Mouse (Mus musculus): ENCODE data around the gene Entpd1. TPM values are rescaled to one million over a fixed set of nuclear protein-coding genes. Genes with fewer than 3 reads are reported as not detected.

The Entpd1 gene
- polyA plus RNA-seq (2014; fragmentation: Nextera tagmentation; extraction: Ambion mirVana), result 3.7 and 3.9 TPM in 2 replicates

DNA sequence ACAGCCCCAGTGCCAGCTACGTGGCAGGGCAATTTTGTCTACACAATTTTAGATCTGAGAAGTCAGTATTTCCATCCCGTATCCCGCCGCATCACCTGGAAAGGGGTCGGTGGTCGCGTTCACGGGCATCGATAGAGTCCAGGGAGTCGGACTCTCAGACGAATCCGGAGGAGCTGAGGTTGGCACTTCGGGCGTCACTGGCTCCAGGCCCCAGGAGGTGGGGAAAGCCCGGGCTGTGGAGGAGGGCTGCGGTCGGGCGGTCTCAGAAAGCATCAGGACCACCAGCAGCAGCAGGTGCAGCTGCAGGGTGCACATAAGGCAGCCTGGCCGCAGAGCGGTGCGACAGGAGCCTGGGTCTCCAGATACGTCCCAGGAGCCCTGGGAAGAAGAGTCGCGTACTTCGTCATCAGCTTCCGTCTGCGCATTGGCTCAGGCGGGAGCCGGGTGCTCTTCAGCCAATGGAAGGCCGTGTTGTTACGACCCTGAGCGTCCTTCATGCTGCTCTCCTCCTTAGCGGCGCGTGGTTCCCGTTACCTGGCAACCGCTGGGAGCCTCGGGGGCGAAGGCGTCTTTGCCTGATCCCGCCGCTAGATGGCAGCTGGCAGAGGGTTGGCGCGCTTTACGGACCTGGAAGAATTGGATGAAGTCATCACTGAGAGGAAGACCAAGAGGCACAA is at the start of gene Entpd1, which contains the start of gene Tctn3:
Entpd1 (plus strand) TSS at position 537 of the 677 bp plus-strand sequence.
Tctn3 (minus strand) TSS at position 404 of the 677 bp plus-strand sequence.
- H3K27ac ChIP-seq (replicated peaks; ENCODE audit: low read depth, low read length), result no peak within 1 kb of the TSS
- peaks cover 2% of the 10 kb centered on the region; the same call in 1 of the 2 replicates for H3K36me3 ChIP-seq (ENCODE audit: control insufficient read depth, insufficient read depth, low read length)
- ATAC-seq (ENCODE audit: insufficient number of reproducible peaks, low FRiP score, low TSS enrichment, low read depth) (peak; percentile 100), DNase-seq (ENCODE audit: low spot score) (peak; percentile 99)
- peak within 1 kb of the TSS; percentile 71 for H3K4me2 ChIP-seq (ENCODE audit: low read depth, severe bottlenecking)
- no peaks in the 10 kb centered on the region for H3K4me1 ChIP-seq (ENCODE audit: control insufficient read depth, insufficient read depth, low read length)
- no peaks in the 10 kb centered on the region for H3K9me3 ChIP-seq (ENCODE audit: control insufficient read depth, low read length)
- under 1% methylated on average over 45 of the region's 45 CpGs for WGBS
- peak within 1 kb of the TSS; percentile 49; the same call in 1 of the 2 replicates for H3K9ac ChIP-seq (ENCODE audit: low read length)
- H3K27me3 ChIP-seq (ENCODE audit: control insufficient read depth, insufficient read depth, low read length), result no peaks in the 10 kb centered on the region
- H3K4me3 ChIP-seq (ENCODE audit: low read depth, low read length), result peak within 1 kb of the TSS; percentile 72

DNA sequence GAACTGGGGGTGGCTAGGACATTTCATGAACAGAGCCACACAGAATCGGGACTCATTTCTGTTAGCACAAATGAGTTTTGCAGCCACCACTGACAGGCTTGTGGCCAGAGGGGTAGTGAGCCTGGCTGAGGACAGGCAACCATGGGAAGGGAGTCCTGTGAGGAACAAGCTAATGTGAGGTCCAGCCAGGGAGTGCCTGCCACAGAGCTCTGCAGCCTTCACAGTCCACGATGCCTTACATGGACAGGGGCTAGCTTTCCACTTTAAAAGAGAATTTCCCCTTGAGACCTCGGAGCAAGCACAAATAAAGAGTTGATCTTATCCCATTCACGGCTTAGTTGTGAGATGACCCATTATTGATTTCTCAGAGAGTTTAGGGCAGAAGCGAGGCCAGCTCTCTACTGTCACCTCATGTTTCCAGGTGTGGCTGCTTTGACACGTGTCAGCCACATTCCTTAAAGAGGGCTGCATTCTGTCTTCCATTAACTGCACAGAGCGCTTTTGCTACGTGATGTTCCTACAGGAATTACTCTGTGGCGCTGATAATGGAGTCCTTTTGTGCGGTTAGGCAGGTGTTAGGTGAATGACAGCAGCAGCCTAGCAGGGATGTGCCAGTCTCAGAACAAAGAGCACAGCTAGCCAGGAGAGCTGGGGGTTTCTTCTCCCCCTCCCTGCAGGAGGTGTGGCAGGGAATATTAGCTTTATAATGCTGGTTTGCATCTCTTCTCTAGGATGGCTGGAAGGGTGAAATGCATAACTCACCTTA is 48.1 kb upstream of the Entpd1 start:
- Histone ChIP-seq H3K9ac (ENCODE audit: low read length) (no peak overlapping the region), H3K4me1 (ENCODE audit: control insufficient read depth, insufficient read depth, low read length) (no peaks in the 10 kb centered on the region), H3K4me2 (ENCODE audit: low read depth, severe bottlenecking) (no peak overlapping the region), H3K9me3 (ENCODE audit: control insufficient read depth, low read length) (no peaks in the 10 kb centered on the region), H3K4me3 (ENCODE audit: low read depth, low read length) (no peak overlapping the region), H3K27me3 (ENCODE audit: control insufficient read depth, insufficient read depth, low read length) (no peaks in the 10 kb centered on the region), H3K36me3 (ENCODE audit: control insufficient read depth, insufficient read depth, low read length) (peaks cover 18% of the 10 kb centered on the region), H3K27ac (replicated peaks; ENCODE audit: low read depth, low read length) (no peak overlapping the region)
- ATAC-seq (ENCODE audit: insufficient number of reproducible peaks, low FRiP score, low TSS enrichment, low read depth), result no peak
- no peak for DNase-seq (ENCODE audit: low spot score)
- WGBS, result 88% methylated on average over 10 of the region's 10 CpGs

- no peak overlapping the region for H3K4me3 ChIP-seq (ENCODE audit: low read depth, low read length)
- ATAC-seq (ENCODE audit: insufficient number of reproducible peaks, low FRiP score, low TSS enrichment, low read depth), result no peak
- no peak for DNase-seq (ENCODE audit: low spot score)
These were observed 44.5 kb upstream of the Entpd1 start for GRCm38 (mm10) chr19:40567616-40568015.

DNA sequence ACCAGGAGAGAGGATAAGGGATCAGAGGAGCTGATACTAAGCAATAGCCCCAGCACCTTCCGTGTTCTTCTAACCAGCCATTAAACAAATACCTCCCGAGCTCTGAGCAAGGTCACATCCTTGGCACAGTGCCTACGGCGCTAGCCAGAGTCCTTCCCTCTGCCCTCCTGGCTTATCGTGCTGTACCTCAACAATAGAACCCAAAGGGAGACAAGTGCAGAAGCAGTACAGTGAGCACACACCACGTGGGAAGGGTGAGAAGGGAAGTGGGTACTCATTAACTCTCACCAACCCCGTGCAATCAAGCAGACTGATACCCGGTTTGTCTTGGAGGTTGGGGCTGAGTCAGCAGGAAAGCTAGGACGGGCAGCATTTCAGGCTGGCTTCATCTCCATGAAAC is 41.4 kb upstream of the Entpd1 start:
- peaks cover 50% of the 10 kb centered on the region for H3K36me3 ChIP-seq (ENCODE audit: control insufficient read depth, insufficient read depth, low read length)
- H3K9me3 ChIP-seq (ENCODE audit: control insufficient read depth, low read length), result peaks cover 5% of the 10 kb centered on the region
- WGBS, result 93% methylated on average over 9 of the region's 9 CpGs
- ATAC-seq (ENCODE audit: insufficient number of reproducible peaks, low FRiP score, low TSS enrichment, low read depth) (no peak), DNase-seq (ENCODE audit: low spot score) (no peak)
- H3K4me2 ChIP-seq (ENCODE audit: low read depth, severe bottlenecking), result no peak overlapping the region
- H3K9ac ChIP-seq (ENCODE audit: low read length), result no peak overlapping the region
- no peaks in the 10 kb centered on the region for H3K4me1 ChIP-seq (ENCODE audit: control insufficient read depth, insufficient read depth, low read length)
- H3K27ac ChIP-seq (replicated peaks; ENCODE audit: low read depth, low read length), result no peak overlapping the region
- H3K4me3 ChIP-seq (ENCODE audit: low read depth, low read length), result no peak overlapping the region
- no peaks in the 10 kb centered on the region for H3K27me3 ChIP-seq (ENCODE audit: control insufficient read depth, insufficient read depth, low read length)

More at GRCm38 (mm10) chr19:40567616-40568015, 44.5 kb upstream of the Entpd1 start:
- Histone ChIP-seq H3K27ac (replicated peaks; ENCODE audit: low read depth, low read length) (no peak overlapping the region), H3K36me3 (ENCODE audit: control insufficient read depth, insufficient read depth, low read length) (peaks cover 48% of the 10 kb centered on the region), H3K4me1 (ENCODE audit: control insufficient read depth, insufficient read depth, low read length) (no peaks in the 10 kb centered on the region), H3K9me3 (ENCODE audit: control insufficient read depth, low read length) (peaks cover 5% of the 10 kb centered on the region), H3K27me3 (ENCODE audit: control insufficient read depth, insufficient read depth, low read length) (no peaks in the 10 kb centered on the region), H3K9ac (ENCODE audit: low read length) (no peak overlapping the region), H3K4me2 (ENCODE audit: low read depth, severe bottlenecking) (no peak overlapping the region)
- WGBS, result 87% methylated on average over 3 of the region's 3 CpGs

DNA sequence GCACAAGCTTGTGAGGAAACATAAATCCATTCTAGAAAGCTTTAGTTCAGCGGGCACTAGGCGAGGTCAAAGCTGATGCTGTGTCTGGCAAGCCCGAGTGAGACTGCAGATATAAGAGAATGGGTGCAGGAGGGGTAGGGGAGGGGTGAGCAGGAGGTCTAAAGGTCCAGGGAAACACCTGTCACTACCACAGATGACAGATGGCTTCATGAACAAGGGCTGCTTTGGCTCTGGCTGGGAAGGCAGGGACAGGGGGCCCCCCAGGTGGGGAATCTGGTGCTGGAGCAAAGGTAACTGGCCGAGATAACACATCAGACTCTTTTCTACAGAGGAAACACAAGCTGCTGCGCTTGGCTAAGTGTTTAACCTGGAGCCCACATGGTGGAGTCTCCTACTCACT is 36.7 kb upstream of the Entpd1 start:
- no peaks in the 10 kb centered on the region for H3K27me3 ChIP-seq (ENCODE audit: control insufficient read depth, insufficient read depth, low read length)
- H3K4me1 ChIP-seq (ENCODE audit: control insufficient read depth, insufficient read depth, low read length), result no peaks in the 10 kb centered on the region
- ATAC-seq (ENCODE audit: insufficient number of reproducible peaks, low FRiP score, low TSS enrichment, low read depth), result no peak
- H3K9ac ChIP-seq (ENCODE audit: low read length), result no peak overlapping the region
- H3K36me3 ChIP-seq (ENCODE audit: control insufficient read depth, insufficient read depth, low read length), result peaks cover 43% of the 10 kb centered on the region
- H3K27ac ChIP-seq (replicated peaks; ENCODE audit: low read depth, low read length), result no peak overlapping the region
- H3K9me3 ChIP-seq (ENCODE audit: control insufficient read depth, low read length), result peaks cover 3% of the 10 kb centered on the region
- WGBS, result 91% methylated on average over 5 of the region's 5 CpGs
- no peak for DNase-seq (ENCODE audit: low spot score)
- no peak overlapping the region for H3K4me2 ChIP-seq (ENCODE audit: low read depth, severe bottlenecking)
- no peak overlapping the region for H3K4me3 ChIP-seq (ENCODE audit: low read depth, low read length)

DNA sequence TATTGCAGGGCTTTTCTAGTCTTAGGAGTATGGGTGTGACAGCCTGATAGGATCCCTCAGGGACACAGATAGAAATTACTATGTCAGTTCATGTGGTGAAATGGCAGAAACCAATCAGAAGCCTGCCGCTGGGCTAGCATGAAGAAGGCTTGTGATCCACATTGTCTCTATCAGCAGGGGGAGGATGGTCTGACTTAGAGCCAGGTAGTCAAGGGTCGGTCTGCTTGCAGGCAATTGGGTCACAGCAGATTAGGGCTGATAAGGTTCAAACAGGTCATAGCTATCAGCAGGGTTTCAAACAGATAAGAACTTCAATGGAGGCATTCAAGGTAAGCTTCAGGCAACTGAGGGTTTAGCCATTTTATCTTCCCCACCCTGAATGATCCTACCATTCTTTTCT is 31.3 kb upstream of the Entpd1 start:
- ATAC-seq (ENCODE audit: insufficient number of reproducible peaks, low FRiP score, low TSS enrichment, low read depth) (no peak), DNase-seq (ENCODE audit: low spot score) (no peak)
- no peaks in the 10 kb centered on the region for H3K4me1 ChIP-seq (ENCODE audit: control insufficient read depth, insufficient read depth, low read length)
- WGBS, result 88% methylated on average over 2 of the region's 2 CpGs
- no peaks in the 10 kb centered on the region for H3K9me3 ChIP-seq (ENCODE audit: control insufficient read depth, low read length)
- no peak overlapping the region for H3K4me2 ChIP-seq (ENCODE audit: low read depth, severe bottlenecking)
- H3K4me3 ChIP-seq (ENCODE audit: low read depth, low read length), result no peak overlapping the region
- no peak overlapping the region for H3K9ac ChIP-seq (ENCODE audit: low read length)
- peaks cover 18% of the 10 kb centered on the region; the same call in 1 of the 2 replicates for H3K36me3 ChIP-seq (ENCODE audit: control insufficient read depth, insufficient read depth, low read length)
- no peaks in the 10 kb centered on the region for H3K27me3 ChIP-seq (ENCODE audit: control insufficient read depth, insufficient read depth, low read length)
- H3K27ac ChIP-seq (replicated peaks; ENCODE audit: low read depth, low read length), result no peak overlapping the region

GRCm38 (mm10) chr19:40581662-40582061 is 30.5 kb upstream of the Entpd1 start:
- Histone ChIP-seq H3K36me3 (ENCODE audit: control insufficient read depth, insufficient read depth, low read length) (peaks cover 18% of the 10 kb centered on the region; the same call in 1 of the 2 replicates), H3K27me3 (ENCODE audit: control insufficient read depth, insufficient read depth, low read length) (no peaks in the 10 kb centered on the region), H3K4me2 (ENCODE audit: low read depth, severe bottlenecking) (no peak overlapping the region), H3K27ac (replicated peaks; ENCODE audit: low read depth, low read length) (no peak overlapping the region), H3K9ac (ENCODE audit: low read length) (no peak overlapping the region), H3K4me3 (ENCODE audit: low read depth, low read length) (no peak overlapping the region), H3K9me3 (ENCODE audit: control insufficient read depth, low read length) (no peaks in the 10 kb centered on the region), H3K4me1 (ENCODE audit: control insufficient read depth, insufficient read depth, low read length) (no peaks in the 10 kb centered on the region)
- no peak for ATAC-seq (ENCODE audit: insufficient number of reproducible peaks, low FRiP score, low TSS enrichment, low read depth)
- no peak for DNase-seq (ENCODE audit: low spot score)
- 55% methylated on average over 5 of the region's 5 CpGs for WGBS

GRCm38 (mm10) chr19:40586908-40587307 is 25.3 kb upstream of the Entpd1 start:
- H3K27me3 ChIP-seq (ENCODE audit: control insufficient read depth, insufficient read depth, low read length), result no peaks in the 10 kb centered on the region
- no peak for DNase-seq (ENCODE audit: low spot score)
- 59% methylated on average over 7 of the region's 7 CpGs for WGBS
- peaks cover 2% of the 10 kb centered on the region; the same call in 1 of the 2 replicates for H3K36me3 ChIP-seq (ENCODE audit: control insufficient read depth, insufficient read depth, low read length)
- no peak overlapping the region for H3K27ac ChIP-seq (replicated peaks; ENCODE audit: low read depth, low read length)
- no peak overlapping the region for H3K9ac ChIP-seq (ENCODE audit: low read length)
- H3K4me1 ChIP-seq (ENCODE audit: control insufficient read depth, insufficient read depth, low read length), result 0 out of 2 replicates have a peak, but pooled peaks cover 3% of the 10 kb centered on the region
- ATAC-seq (ENCODE audit: insufficient number of reproducible peaks, low FRiP score, low TSS enrichment, low read depth), result no peak
- peak overlapping the region; percentile 78; the same call in 1 of the 2 replicates for H3K4me3 ChIP-seq (ENCODE audit: low read depth, low read length)
- no peaks in the 10 kb centered on the region for H3K9me3 ChIP-seq (ENCODE audit: control insufficient read depth, low read length)
- H3K4me2 ChIP-seq (ENCODE audit: low read depth, severe bottlenecking), result peak overlapping the region; percentile 60; the same call in 1 of the 2 replicates
